ENCODE assay signal across 16 mouse cellular contexts in the genomic region with DNA sequence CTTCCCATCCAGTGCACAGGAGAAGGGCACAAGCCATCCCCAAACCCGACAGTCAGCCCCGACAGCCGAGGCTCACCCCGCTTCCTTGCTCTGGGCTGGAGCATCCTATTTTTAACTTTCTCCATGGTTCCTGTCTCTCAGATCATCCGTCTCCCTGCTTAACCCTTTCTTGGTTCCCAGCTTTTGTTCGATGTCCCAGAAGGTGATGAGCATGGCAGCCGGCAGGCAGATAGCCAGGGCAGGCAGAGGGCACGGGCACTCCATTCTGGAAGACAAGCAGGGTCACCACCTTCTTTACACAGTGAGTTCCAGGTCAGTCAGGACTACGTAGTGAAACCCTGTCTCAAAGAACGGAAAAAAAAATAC. TPM values are rescaled to one million over a fixed set of nuclear protein-coding genes. Genes with fewer than 3 reads are reported as not detected.
A peak's percentile ranks its signal among the peaks of the same experiment; 100 is the strongest.
DNase-seq lines count a peak whose midpoint lies in the region; ATAC-seq lines count a peak whose summit lies in the region.
"Had no signal": no experiment of that assay in that cellular context is flagged by ENCODE, and none has a peak within 500 bp of the region (broad histone marks: within the 10 kb centered on the region; RNA-seq: fewer than 3 reads in every experiment).

No protein-coding gene starts in this region.

- H3K4me1 ChIP-seq in forebrain, embryonic 10.5 days = peaks cover 38% of the 10 kb centered on the region
- H3K4me1 ChIP-seq in forebrain, embryonic 16.5 days (replicated peaks; ENCODE audit: control insufficient read depth, insufficient read depth, low read length) = peaks cover 9% of the 10 kb centered on the region
- H3K4me1 ChIP-seq in heart, embryonic 13.5 days = peaks cover 76% of the 10 kb centered on the region
- H3K4me1 ChIP-seq in brown adipose tissue, adult 24 weeks (ENCODE audit: control insufficient read depth, insufficient read depth, insufficient read length, low read length) = peaks cover 20% of the 10 kb centered on the region

- H3K9me3 ChIP-seq in forebrain, embryonic 10.5 days = no peaks in the 10 kb centered on the region
- no peaks in the 10 kb centered on the region for H3K9me3 ChIP-seq in forebrain, embryonic 16.5 days (ENCODE audit: control insufficient read depth, low read length)
- no peaks in the 10 kb centered on the region for H3K9me3 ChIP-seq in heart, embryonic 13.5 days
- H3K9me3 ChIP-seq: embryonic facial prominence, embryonic 13.5 days; limb, embryonic 12.5 days; liver, embryonic 13.5 days had no signal

- H3K27ac ChIP-seq in forebrain, embryonic 10.5 days = 0 out of 2 replicates have a peak overlapping the region, but pooled peaks have one; percentile 4
- no peak overlapping the region for H3K27ac ChIP-seq in forebrain, embryonic 16.5 days (ENCODE audit: low read length)
- H3K27ac ChIP-seq in heart, embryonic 13.5 days (replicated peaks) = peak overlapping the region; percentile 55; the same call in 1 of the 2 replicates
- H3K27ac ChIP-seq in brown adipose tissue, adult 24 weeks (replicated peaks; ENCODE audit: low read depth, low read length) = peak overlapping the region; percentile 93
- H3K27ac ChIP-seq: embryonic facial prominence, embryonic 13.5 days; limb, embryonic 12.5 days; liver, embryonic 13.5 days; stomach, postnatal 0 days had no signal

- H3K4me2 ChIP-seq in forebrain, embryonic 16.5 days (ENCODE audit: low read length) = no peak overlapping the region
- H3K4me2 ChIP-seq in heart, embryonic 13.5 days = peak overlapping the region; percentile 42
- H3K4me2 ChIP-seq: embryonic facial prominence, embryonic 13.5 days; limb, embryonic 12.5 days; liver, embryonic 13.5 days had no signal

- H3K27me3 ChIP-seq in forebrain, embryonic 10.5 days (ENCODE audit: poor library complexity, severe bottlenecking) = peaks cover 40% of the 10 kb centered on the region
- no peaks in the 10 kb centered on the region for H3K27me3 ChIP-seq in forebrain, embryonic 16.5 days (replicated peaks; ENCODE audit: control insufficient read depth, insufficient read depth, low read length)
- H3K27me3 ChIP-seq in heart, embryonic 13.5 days (replicated peaks) = peaks cover 3% of the 10 kb centered on the region; the same call in 1 of the 2 replicates
- H3K27me3 ChIP-seq: embryonic facial prominence, embryonic 13.5 days had no signal

- H3K36me3 ChIP-seq in forebrain, embryonic 10.5 days (replicated peaks) = peaks cover 20% of the 10 kb centered on the region
- H3K36me3 ChIP-seq in forebrain, embryonic 16.5 days (ENCODE audit: control insufficient read depth, insufficient read depth) = no peaks in the 10 kb centered on the region; the same call in 1 of the 2 replicates
- H3K36me3 ChIP-seq in heart, embryonic 13.5 days = peaks cover 13% of the 10 kb centered on the region
- H3K36me3 ChIP-seq: liver, embryonic 13.5 days had no signal

- no peak for ATAC-seq in forebrain, embryonic 16.5 days
- ATAC-seq in heart, embryonic 13.5 days (ENCODE audit: extremely low read depth, insufficient number of reproducible peaks, low FRiP score, low TSS enrichment) = no peak
- ATAC-seq: hindbrain, embryonic 16.5 days; midbrain, embryonic 16.5 days had no signal

- H3K9ac ChIP-seq in forebrain, embryonic 16.5 days (replicated peaks; ENCODE audit: low read depth, low read length) = no peak overlapping the region
- H3K9ac ChIP-seq in heart, embryonic 13.5 days = peak overlapping the region; percentile 65
- H3K9ac ChIP-seq: limb, embryonic 12.5 days; liver, embryonic 13.5 days had no signal

- DNase-seq in forebrain, embryonic 10.5 days (ENCODE audit: extremely low spot score, low spot score) = no peak
- no peak for DNase-seq in heart, adult 8-10 months (ENCODE audit: low spot score)
- peak; percentile 20 for DNase-seq in kidney, postnatal 10 days
- DNase-seq in kidney, adult 9 months = no peak
- DNase-seq in layer of hippocampus, adult 9-10 months (ENCODE audit: low spot score) = no peak
- DNase-seq: gastrocnemius, postnatal 25 days; liver, embryonic 13.5 days had no signal

- WGBS in forebrain, embryonic 10.5 days = 78% methylated on average over 10 of the region's 10 CpGs
- 68% methylated on average over 10 of the region's 10 CpGs for WGBS in forebrain, embryonic 16.5 days
- WGBS in heart, embryonic 13.5 days = 30% methylated on average over 10 of the region's 10 CpGs

- no peak overlapping the region for H3K4me3 ChIP-seq in forebrain, embryonic 10.5 days
- H3K4me3 ChIP-seq in forebrain, embryonic 16.5 days (replicated peaks; ENCODE audit: low read length) = no peak overlapping the region
- H3K4me3 ChIP-seq in heart, embryonic 13.5 days = no peak overlapping the region
- H3K4me3 ChIP-seq in brown adipose tissue, adult 24 weeks (ENCODE audit: insufficient read depth, low read depth, low read length) = no peak overlapping the region
- H3K4me3 ChIP-seq: embryonic facial prominence, embryonic 13.5 days; limb, embryonic 12.5 days; liver, embryonic 13.5 days had no signal

RNA-seq across cellular contexts. Expression of a gene that starts 19.7 kb away (rescaled TPM):
- 11.7 and 13.2 TPM in 2 replicates for polyA plus RNA-seq in forebrain, embryonic 10.5 days (2016; fragmentation: Nextera tagmentation; extraction: Ambion mirVana)
- 21.4 and 33.7 TPM in 2 replicates for polyA plus RNA-seq in forebrain, embryonic 16.5 days (2015; fragmentation: Nextera tagmentation; extraction: Ambion mirVana)
- 6.7 and 7.3 TPM in 2 replicates for polyA plus RNA-seq in heart, embryonic 13.5 days (2015; fragmentation: Nextera tagmentation; extraction: Ambion mirVana)
- total RNA-seq in heart, adult 8-10 months (2022) = 1 to 10 TPM; 4.4 to 6.8 (median 6.0) TPM
- polyA plus RNA-seq in brown adipose tissue, adult 24 weeks (2012; ENCODE audit: insufficient read depth, insufficient read length, missing spikeins) = 0.59 and 1.4 TPM in 2 replicates

RNA-seq across cellular contexts. Expression of a gene that starts 38.5 kb away (rescaled TPM):
- polyA plus RNA-seq in forebrain, embryonic 10.5 days (2016; fragmentation: Nextera tagmentation; extraction: Ambion mirVana) = 86.0 and 87.4 TPM in 2 replicates
- 41.9 and 47.9 TPM in 2 replicates for polyA plus RNA-seq in forebrain, embryonic 16.5 days (2015; fragmentation: Nextera tagmentation; extraction: Ambion mirVana)
- polyA plus RNA-seq in heart, embryonic 13.5 days (2015; fragmentation: Nextera tagmentation; extraction: Ambion mirVana) = 46.5 and 50.3 TPM in 2 replicates
- 10 to 100 TPM; 13.9 to 25.4 (median 20.5) TPM for total RNA-seq in heart, adult 8-10 months (2022)
- polyA plus RNA-seq in brown adipose tissue, adult 24 weeks (2012; ENCODE audit: insufficient read depth, insufficient read length, missing spikeins) = 4.6 and 5.0 TPM in 2 replicates

RNA-seq across cellular contexts. Expression of a gene that starts 54.7 kb away (rescaled TPM):
- not detected in 2 replicates for polyA plus RNA-seq in forebrain, embryonic 10.5 days (2016; fragmentation: Nextera tagmentation; extraction: Ambion mirVana)
- 13.7 and 14.5 TPM in 2 replicates for polyA plus RNA-seq in forebrain, embryonic 16.5 days (2015; fragmentation: Nextera tagmentation; extraction: Ambion mirVana)
- not detected in 2 replicates for polyA plus RNA-seq in heart, embryonic 13.5 days (2015; fragmentation: Nextera tagmentation; extraction: Ambion mirVana)
- total RNA-seq in heart, adult 8-10 months (2022) = 10 to 100 TPM in 2 of 4 experiments, 1 to 10 TPM in 2; 6.3 to 15.9 (median 10.3) TPM
- polyA plus RNA-seq in brown adipose tissue, adult 24 weeks (2012; ENCODE audit: insufficient read depth, insufficient read length, missing spikeins) = 8.1 and 20.1 TPM in 2 replicates
- total RNA-seq: megakaryocyte, adult 5-6 weeks had no signal
- polyA plus RNA-seq: embryonic facial prominence, embryonic 13.5 days; limb, embryonic 12.5 days; liver, embryonic 13.5 days had no signal
